Comparison of ENCODE assay signal across 9 mouse cellular contexts in genomic region chr3:58784219-58785092, GRCm38 (mm10). TPM values are rescaled to one million over a fixed set of nuclear protein-coding genes. Genes with fewer than 3 reads are reported as not detected.
DNase-seq lines count a peak whose midpoint lies in the region; ATAC-seq and TF ChIP-seq lines count a peak whose summit lies in the region.
"Had no signal": no experiment of that assay in that cellular context is flagged by ENCODE, and none has a peak within 500 bp of the region (broad histone marks: within the 10 kb centered on the region; RNA-seq: fewer than 3 reads in every experiment).

No protein-coding gene starts in this region.

- ATAC-seq in cerebellum, adult (ENCODE audit: insufficient number of reproducible peaks, low FRiP score, low TSS enrichment): no peak
- ATAC-seq in kidney, embryonic 15.5 days (replicated peaks; ENCODE audit: low FRiP score): 0 out of 2 replicates have a peak, but pooled peaks have one; percentile 4

- H3K4me1 ChIP-seq in liver, adult 2 months (ENCODE audit: control insufficient read depth, insufficient read depth, low read length): peaks cover 2% of the 10 kb centered on the region; the same call in 1 of the 2 replicates
- H3K4me1 ChIP-seq in cerebellum, adult 2 months (ENCODE audit: control insufficient read depth, insufficient read depth, low read length): peaks cover 14% of the 10 kb centered on the region
- 0 out of 2 replicates have a peak, but pooled peaks cover 2% of the 10 kb centered on the region for H3K4me1 ChIP-seq in kidney, embryonic 15.5 days
- H3K4me1 ChIP-seq: lung, embryonic 15.5 days had no signal

- H3K4me2 ChIP-seq in kidney, embryonic 15.5 days: no peak overlapping the region
- H3K4me2 ChIP-seq: lung, embryonic 15.5 days had no signal

- WGBS in liver, adult 2 months: 33% methylated on average over 8 of the region's 8 CpGs
- 36% methylated on average over 8 of the region's 8 CpGs for WGBS in cerebellum, adult 2 months
- WGBS in kidney, embryonic 15.5 days: 33% methylated on average over 8 of the region's 8 CpGs

- H3K9me3 ChIP-seq in kidney, embryonic 15.5 days (replicated peaks): no peaks in the 10 kb centered on the region
- H3K9me3 ChIP-seq: lung, embryonic 15.5 days had no signal

- DNase-seq in cerebellum, adult 11 months: peak; percentile 35
- DNase-seq in liver, adult 2 months (ENCODE audit: extremely low read depth, low read depth, low spot score): peak; percentile 46
- no peak for DNase-seq in liver
- peak; percentile 44 to 60 for DNase-seq in cerebellum, adult 2 months
- peak; percentile 74 for DNase-seq in retina, embryonic 14.5 days (ENCODE audit: low spot score)
- no peak for DNase-seq in urinary bladder, adult 2 months (ENCODE audit: low spot score)

- no peaks in the 10 kb centered on the region for H3K27me3 ChIP-seq in liver, adult 2 months (ENCODE audit: control insufficient read depth, insufficient read depth, low read length)
- no peaks in the 10 kb centered on the region for H3K27me3 ChIP-seq in cerebellum, adult 2 months (ENCODE audit: control insufficient read depth, insufficient read depth, low read length)
- H3K27me3 ChIP-seq in kidney, embryonic 15.5 days: 0 out of 2 replicates have a peak, but pooled peaks cover 3% of the 10 kb centered on the region
- H3K27me3 ChIP-seq: lung, embryonic 15.5 days had no signal

- no peak overlapping the region for H3K27ac ChIP-seq in liver, adult 2 months (replicated peaks; ENCODE audit: insufficient read depth, low read depth, low read length)
- H3K27ac ChIP-seq in cerebellum, adult 2 months (ENCODE audit: insufficient read depth, low read length): no peak overlapping the region
- no peak overlapping the region for H3K27ac ChIP-seq in kidney, embryonic 15.5 days
- H3K27ac ChIP-seq: lung, embryonic 15.5 days had no signal

- 0 out of 2 replicates have a peak, but pooled peaks have one; percentile 7 for TF ChIP-seq CTCF in liver, adult 2 months (IDR thresholded peaks at IDR 0.05; ENCODE audit: low read depth, low read length)
- TF ChIP-seq CTCF in cerebellum, adult 2 months (IDR thresholded peaks at IDR 0.05; ENCODE audit: borderline replicate concordance, insufficient read depth, low read depth, low read length): no peak

- no peak overlapping the region for H3K9ac ChIP-seq in liver, adult 2 months (ENCODE audit: low read depth, low read length)
- H3K9ac ChIP-seq in kidney, embryonic 15.5 days: no peak overlapping the region
- H3K9ac ChIP-seq: lung, embryonic 15.5 days had no signal

- H3K36me3 ChIP-seq in liver, adult 2 months (ENCODE audit: control insufficient read depth, insufficient read depth, low read length): no peaks in the 10 kb centered on the region
- H3K36me3 ChIP-seq in kidney, embryonic 15.5 days: no peaks in the 10 kb centered on the region
- H3K36me3 ChIP-seq: lung, embryonic 15.5 days had no signal

- no peak for TF ChIP-seq POLR2A in liver, adult 2 months (IDR thresholded peaks at IDR 0.05; ENCODE audit: extremely low read depth, insufficient read depth, low read length)
- no peak for TF ChIP-seq POLR2A in cerebellum, adult 2 months (IDR thresholded peaks at IDR 0.05; ENCODE audit: borderline replicate concordance, insufficient read depth, low read length)

- H3K4me3 ChIP-seq in liver, adult 2 months (ENCODE audit: insufficient read depth, low read depth, low read length): no peak overlapping the region
- H3K4me3 ChIP-seq in cerebellum, adult 2 months (replicated peaks; ENCODE audit: insufficient read depth, low read depth, low read length): no peak overlapping the region
- no peak overlapping the region for H3K4me3 ChIP-seq in kidney, embryonic 15.5 days (replicated peaks)
- H3K4me3 ChIP-seq: lung, embryonic 15.5 days had no signal

- no peaks in the 10 kb centered on the region for H3K79me2 ChIP-seq in liver, adult 2 months (ENCODE audit: control insufficient read depth, insufficient read depth, low read length)

RNA-seq across cellular contexts. Expression of gene Mindy4b-ps, which starts 37.7 kb away (rescaled TPM):
- total RNA-seq in liver, adult 2 months (2014; rRNA removed): not detected in 2 replicates
- not detected in 2 replicates for polyA plus RNA-seq in liver, adult 2 months (2012; rRNA removed)
- polyA plus RNA-seq in cerebellum, adult 2 months (2012; rRNA removed): 2.1 and 2.4 TPM in 2 replicates
- polyA plus RNA-seq in kidney, embryonic 15.5 days (2015; fragmentation: Nextera tagmentation; extraction: Ambion mirVana): not detected in 2 replicates
- not detected in 2 replicates for polyA plus RNA-seq in urinary bladder, adult 2 months (2012; rRNA removed)
- polyA plus RNA-seq: lung, embryonic 15.5 days had no signal

Comparison
In these comparisons a context has a peak if more than half of its experiments do, and no peak if none do; other contexts are left out.
1. DNase-seq: peak in cerebellum, adult 11 months (single experiment), liver, adult 2 months (single experiment), cerebellum, adult 2 months (2 of 2) and retina, embryonic 14.5 days (single experiment); none in liver (single experiment) and urinary bladder, adult 2 months (single experiment).